Mouse (Mus musculus) heart, embryonic 10.5 days (tissue): ENCODE measurements around the gene Banf1. TPM values are rescaled to one million over a fixed set of nuclear protein-coding genes. Genes with fewer than 3 reads are reported as not detected.
A peak's percentile ranks its signal among the peaks of the same experiment; 100 is the strongest.
"Not testable (repeated sequence)": the region's sequence is repeated elsewhere in the genome, so short reads cannot be mapped to it uniquely, and the experiment has no call there.

ENCODE experiments used
- DNase-seq: peaks from one replicate; pipeline ENCODE4 v3.0.0-alpha.2; 2017; ENCODE audit warnings: low spot score
- H3K27ac ChIP-seq: fragments of 300-500 bp; sonication (generic); 2 replicates; pipeline ENCODE4 v1.5.1; 2016; ENCODE audit warnings: mild to moderate bottlenecking
- H3K27me3 ChIP-seq: fragments of 300-500 bp; sonication (generic); 2 replicates; pipeline ENCODE4 v1.6.1; 2016; ENCODE audit warnings: mild to moderate bottlenecking; ENCODE audit not compliant: poor library complexity, insufficient read depth, severe bottlenecking
- H3K36me3 ChIP-seq: fragments of 300-500 bp; sonication (generic); 2 replicates; pipeline ENCODE4 v1.6.1; 2016; ENCODE audit warnings: mild to moderate bottlenecking, moderate library complexity
- H3K4me1 ChIP-seq: fragments of 300-500 bp; sonication (generic); 2 replicates; pipeline ENCODE4 v1.6.1; 2016; ENCODE audit warnings: mild to moderate bottlenecking
- H3K4me3 ChIP-seq: fragments of 300-500 bp; sonication (generic); 2 replicates; pipeline ENCODE4 v1.5.1; 2016; ENCODE audit warnings: mild to moderate bottlenecking, moderate library complexity
- H3K9me3 ChIP-seq: fragments of 300-500 bp; sonication (generic); 2 replicates; pipeline ENCODE4 v1.6.1; 2016; ENCODE audit warnings: mild to moderate bottlenecking, moderate library complexity
- WGBS: fragments of 180-500 bp; shearing (Covaris S2); methylation state at CpG from one replicate; pipeline ENCODE4 v1.1.7; 2016; 5-methylcytosine and 5-hydroxymethylcytosine counted together
- polyA plus RNA-seq: library from polyadenylated mRNA; unstranded; fragments of >200 nt; fragmentation: Nextera tagmentation; extraction: Ambion mirVana; gene quantifications from 2 replicates; pipeline ENCODE4 v1.2.1, GENCODE M21; 2016

Gene Banf1
- polyA plus RNA-seq, 1 experiment from 2014 or later, result 575 TPM

- H3K4me3 ChIP-seq, result peak within 1 kb of the TSS; percentile 75
- H3K36me3 ChIP-seq, result peaks cover 58% of the 10 kb centered on the region
- no peaks in the 10 kb centered on the region for H3K27me3 ChIP-seq
- H3K27ac ChIP-seq, result peak within 1 kb of the TSS; percentile 99
- WGBS, result under 1% methylated on average over 81 of the region's 92 CpGs
- no peaks in the 10 kb centered on the region for H3K9me3 ChIP-seq
- peak; percentile 98 for DNase-seq
- H3K4me1 ChIP-seq, result peaks cover 23% of the 10 kb centered on the region
These were observed 554 bp downstream of the Banf1 start, which contains the start of gene Eif1ad for GRCm38 (mm10) chr19:5366175-5367052. Eif1ad (plus strand) TSS chr19:5366741.

DNA sequence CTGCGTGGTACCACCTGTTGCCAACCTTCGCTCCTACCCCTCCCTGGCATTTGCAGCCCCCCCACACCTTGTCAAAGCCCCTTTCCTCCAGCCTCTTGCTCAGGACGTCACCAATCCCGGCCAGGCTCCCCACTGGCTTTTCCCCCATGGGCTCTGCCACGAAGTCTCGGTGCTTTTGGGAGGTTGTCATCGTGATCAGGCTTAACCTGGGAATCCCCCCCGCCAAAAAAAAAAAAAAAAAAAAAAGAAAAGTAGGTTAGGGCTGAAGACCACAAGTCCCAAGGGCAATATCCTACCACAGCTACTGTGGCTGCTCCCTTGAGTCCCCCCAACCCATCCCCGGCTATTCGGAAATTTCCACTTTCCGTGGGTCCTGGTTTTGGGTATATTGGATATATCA lies 1.2 kb downstream of the Banf1 start:
- H3K4me1 ChIP-seq, result peaks cover 23% of the 10 kb centered on the region
- WGBS, result 24% methylated on average over 11 of the region's 11 CpGs
- DNase-seq, result no peak
- H3K27ac ChIP-seq, result peak overlapping the region; percentile 99
- peak overlapping the region; percentile 75 for H3K4me3 ChIP-seq
- H3K27me3 ChIP-seq, result no peaks in the 10 kb centered on the region
- H3K36me3 ChIP-seq, result peaks cover 53% of the 10 kb centered on the region
- H3K9me3 ChIP-seq, result no peaks in the 10 kb centered on the region

- DNase-seq, result no peak
- 94% methylated on average over 2 of the region's 2 CpGs for WGBS
- H3K4me1 ChIP-seq, result peaks cover 23% of the 10 kb centered on the region
- no peaks in the 10 kb centered on the region for H3K27me3 ChIP-seq
- no peak overlapping the region for H3K4me3 ChIP-seq
- H3K36me3 ChIP-seq, result peaks cover 36% of the 10 kb centered on the region
- H3K9me3 ChIP-seq, result no peaks in the 10 kb centered on the region
- H3K27ac ChIP-seq, result no peak overlapping the region
These were observed 2.8 kb downstream of the Banf1 start for GRCm38 (mm10) chr19:5364124-5364523.

GRCm38 (mm10) chr19:5362186-5362585 lies 4.8 kb downstream of the Banf1 start:
- H3K4me1 ChIP-seq, result peaks cover 12% of the 10 kb centered on the region
- 76% methylated on average over 2 of the region's 2 CpGs for WGBS
- no peak for DNase-seq
- no peaks in the 10 kb centered on the region for H3K27me3 ChIP-seq
- H3K4me3 ChIP-seq, result no peak overlapping the region
- H3K9me3 ChIP-seq, result no peaks in the 10 kb centered on the region
- H3K27ac ChIP-seq, result no peak overlapping the region
- peaks cover 23% of the 10 kb centered on the region for H3K36me3 ChIP-seq

DNA sequence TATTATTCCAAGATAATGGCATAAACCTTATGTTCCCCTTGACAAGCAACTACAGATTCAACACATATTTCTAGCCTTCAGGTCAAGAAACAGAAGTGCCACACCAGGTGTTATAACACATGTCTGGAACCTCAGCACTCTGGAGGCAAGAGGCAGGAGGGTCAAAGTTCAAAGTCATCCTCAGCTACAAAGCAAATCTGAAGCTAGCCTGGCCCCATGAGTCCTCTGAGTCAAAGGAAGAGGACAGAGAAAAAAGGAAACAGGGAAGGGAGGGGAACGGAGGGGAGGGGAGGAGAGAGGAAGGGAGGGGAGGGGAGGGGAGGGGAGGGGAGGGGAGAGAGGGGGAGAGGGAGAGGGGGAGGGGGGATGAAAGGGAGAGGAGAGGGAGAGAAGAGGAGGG lies 10.9 kb downstream of the Banf1 start:
- no peak for DNase-seq
- Histone ChIP-seq H3K36me3 (no peaks in the 10 kb centered on the region), H3K4me1 (no peaks in the 10 kb centered on the region), H3K9me3 (no peaks in the 10 kb centered on the region), H3K4me3 (no peak overlapping the region), H3K27ac (no peak overlapping the region), H3K27me3 (no peaks in the 10 kb centered on the region)
- WGBS, result no CpG with 5 or more reads among the region's 1 CpGs

DNA sequence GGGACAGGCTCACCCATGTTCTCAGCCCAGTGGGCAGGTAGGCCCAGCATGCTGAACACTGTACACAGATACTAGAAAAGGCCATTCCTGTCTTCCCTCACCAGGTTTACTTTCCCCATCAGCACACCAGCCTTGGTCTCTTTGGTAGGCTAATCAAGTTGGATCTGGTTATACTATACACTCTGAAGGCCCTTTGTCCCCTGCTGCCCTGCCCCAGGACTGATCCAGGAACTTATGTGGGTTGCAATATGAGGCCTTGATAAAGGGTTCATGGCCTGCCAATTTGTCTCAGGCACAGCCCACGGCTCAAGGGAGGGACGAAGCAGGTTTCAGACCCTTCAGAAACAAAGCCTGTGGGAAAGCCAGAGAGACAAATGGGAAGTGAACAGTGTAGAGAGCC lies 13.4 kb downstream of the Banf1 start:
- DNase-seq, result no peak
- WGBS, result 72% methylated on average over 2 of the region's 2 CpGs
- Histone ChIP-seq H3K27ac (no peak overlapping the region), H3K27me3 (peaks cover 10% of the 10 kb centered on the region; the same call in 1 of the 2 replicates), H3K9me3 (no peaks in the 10 kb centered on the region), H3K36me3 (no peaks in the 10 kb centered on the region), H3K4me3 (no peak overlapping the region), H3K4me1 (peaks cover 6% of the 10 kb centered on the region)

- not testable (repeated sequence) for DNase-seq, H3K4me1 ChIP-seq, H3K36me3 ChIP-seq, H3K9me3 ChIP-seq
- H3K27ac ChIP-seq, result peak within 1 kb of the TSS; percentile 26; the same call in 1 of the 2 replicates
- peaks cover 16% of the 10 kb centered on the region; the same call in 1 of the 2 replicates for H3K27me3 ChIP-seq
- peak within 1 kb of the TSS; percentile 58 for H3K4me3 ChIP-seq
- 62% methylated on average over 6 of the region's 6 CpGs for WGBS
These were observed 17.5 kb downstream of the Banf1 start, which contains the start of gene Cst6 for GRCm38 (mm10) chr19:5349502-5349873. Cst6 (minus strand) TSS chr19:5349574.

DNA sequence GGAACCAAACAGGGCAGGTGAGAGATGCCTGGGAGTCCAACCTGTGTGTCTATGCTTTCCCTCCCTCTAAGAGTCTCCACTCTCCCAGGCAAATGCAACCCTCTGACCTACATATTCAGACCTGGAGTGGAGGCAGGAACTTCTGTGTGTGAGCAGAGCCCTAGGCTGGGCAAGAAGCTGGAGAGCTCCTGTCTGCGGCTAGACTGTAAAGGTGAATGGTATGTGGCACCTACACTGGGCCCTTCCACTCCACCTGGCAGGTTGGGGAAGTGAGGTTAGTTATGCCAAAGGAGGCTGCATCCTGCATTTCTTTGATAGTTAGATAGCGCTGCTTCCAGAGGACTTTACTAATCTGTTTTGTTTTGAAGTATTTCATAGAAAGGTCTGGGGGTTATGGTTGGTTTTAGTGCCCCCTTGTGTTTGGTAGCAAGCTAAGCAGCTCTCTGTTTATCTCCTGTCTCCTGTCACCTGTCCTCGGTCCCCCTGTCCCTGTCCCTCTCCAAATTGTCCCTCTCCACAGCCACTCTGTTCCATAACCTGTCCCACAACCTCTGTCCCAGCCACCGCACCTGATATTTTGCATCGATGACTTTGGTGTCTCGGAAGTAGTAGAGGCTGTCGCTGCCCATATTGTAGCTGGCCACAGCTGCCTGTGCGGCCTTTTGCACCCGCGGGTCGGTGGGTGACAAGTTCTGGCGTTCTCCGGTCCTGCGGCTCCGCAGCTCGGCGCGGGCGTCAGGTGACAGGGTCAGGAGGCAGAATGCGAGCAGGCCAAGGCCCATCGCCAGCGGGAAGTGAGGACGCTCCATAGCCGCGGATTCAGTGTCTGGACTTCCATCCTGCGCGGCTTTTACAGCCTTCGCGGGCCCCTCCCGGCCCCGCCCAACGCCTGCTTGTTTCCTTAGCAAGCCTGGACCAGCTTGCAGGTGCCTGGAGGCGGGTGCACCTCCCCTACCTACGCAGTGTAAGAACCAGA lies 18.2 kb downstream of the Banf1 start:
- Histone ChIP-seq H3K27ac (peak overlapping the region; percentile 26; the same call in 1 of the 2 replicates), H3K4me3 (peak overlapping the region; percentile 58), H3K4me1 (peaks cover 9% of the 10 kb centered on the region), H3K27me3 (peaks cover 16% of the 10 kb centered on the region; the same call in 1 of the 2 replicates), H3K9me3 (no peaks in the 10 kb centered on the region), H3K36me3 (no peaks in the 10 kb centered on the region)
- 6% methylated on average over 34 of the region's 34 CpGs for WGBS
- DNase-seq, result no peak

GRCm38 (mm10) chr19:5348064-5348463 lies 18.9 kb downstream of the Banf1 start:
- 68% methylated on average over 6 of the region's 6 CpGs for WGBS
- Histone ChIP-seq H3K4me3 (no peak overlapping the region), H3K36me3 (no peaks in the 10 kb centered on the region), H3K27ac (no peak overlapping the region), H3K27me3 (peaks cover 16% of the 10 kb centered on the region; the same call in 1 of the 2 replicates), H3K9me3 (no peaks in the 10 kb centered on the region), H3K4me1 (peaks cover 9% of the 10 kb centered on the region)
- no peak for DNase-seq

DNA sequence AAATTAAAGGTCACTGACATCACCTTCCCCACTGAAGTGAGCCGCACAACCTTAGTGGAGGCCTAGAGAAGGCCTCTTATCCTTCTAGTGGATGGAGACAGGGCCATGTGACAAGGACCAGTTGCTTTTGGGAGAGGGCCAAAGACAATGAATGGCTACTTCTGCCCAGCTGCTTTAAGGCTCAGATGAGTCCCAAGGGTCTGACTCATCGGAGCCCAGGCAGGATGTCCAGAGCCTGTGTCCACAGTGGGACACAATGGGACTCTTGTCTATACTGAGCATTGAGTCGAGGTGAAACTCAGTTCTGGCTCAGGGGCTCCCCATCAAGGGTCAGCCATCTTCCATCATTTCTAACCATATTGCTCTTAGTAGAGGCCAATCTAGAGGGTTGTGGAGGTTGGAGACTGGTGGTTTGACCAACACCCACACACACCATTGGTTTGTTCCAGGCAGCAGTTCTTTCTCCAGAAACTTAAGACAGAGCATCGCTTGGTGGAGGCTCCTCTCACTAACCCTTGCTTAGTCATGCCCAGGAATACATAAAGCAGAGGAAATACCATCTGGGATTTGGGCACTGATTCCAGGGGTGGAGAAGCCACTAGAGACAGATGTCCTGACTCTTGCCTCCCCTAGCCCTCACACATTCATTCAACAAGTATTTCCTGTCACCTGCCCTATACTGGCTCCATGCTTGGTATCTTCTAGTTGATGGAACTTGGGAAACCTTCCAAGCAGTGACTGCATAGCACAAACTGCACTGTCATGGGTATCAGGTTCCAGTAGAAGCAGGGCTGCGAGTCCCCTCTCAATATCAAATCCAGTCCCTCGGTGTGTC lies 21.5 kb downstream of the Banf1 start:
- H3K4me1 ChIP-seq, result peaks cover 9% of the 10 kb centered on the region
- no peak overlapping the region for H3K27ac ChIP-seq
- H3K9me3 ChIP-seq, result no peaks in the 10 kb centered on the region
- WGBS, result 68% methylated on average over 6 of the region's 6 CpGs
- no peaks in the 10 kb centered on the region for H3K36me3 ChIP-seq
- H3K27me3 ChIP-seq, result peaks cover 16% of the 10 kb centered on the region; the same call in 1 of the 2 replicates
- no peak overlapping the region for H3K4me3 ChIP-seq
- no peak for DNase-seq

- no peaks in the 10 kb centered on the region for H3K27me3 ChIP-seq
- 0 out of 2 replicates have a peak, but pooled peaks cover 3% of the 10 kb centered on the region for H3K4me1 ChIP-seq
- WGBS, result 90% methylated on average over 7 of the region's 7 CpGs
- no peak for DNase-seq
- H3K9me3 ChIP-seq, result no peaks in the 10 kb centered on the region
- no peak overlapping the region for H3K4me3 ChIP-seq
- H3K36me3 ChIP-seq, result no peaks in the 10 kb centered on the region
- no peak overlapping the region for H3K27ac ChIP-seq
These were observed 25.6 kb downstream of the Banf1 start for GRCm38 (mm10) chr19:5341360-5341759.

- no peaks in the 10 kb centered on the region for H3K36me3 ChIP-seq
- H3K4me3 ChIP-seq, result no peak overlapping the region
- no peak for DNase-seq
- WGBS, result 18% methylated on average over 5 of the region's 5 CpGs
- no peaks in the 10 kb centered on the region for H3K27me3 ChIP-seq
- H3K4me1 ChIP-seq, result peaks cover 8% of the 10 kb centered on the region
- H3K9me3 ChIP-seq, result no peaks in the 10 kb centered on the region
- H3K27ac ChIP-seq, result no peak overlapping the region
These were observed 29.0 kb downstream of the Banf1 start for GRCm38 (mm10) chr19:5337975-5338374.
